Mouse (Mus musculus): ENCODE data around the gene Pigm.

- no peak for TF ChIP-seq CTCF (IDR thresholded peaks at IDR 0.05; ENCODE audit: control insufficient read depth, insufficient read depth, insufficient replicate concordance, low read depth, low read length)
- TF ChIP-seq POLR2A (IDR thresholded peaks at IDR 0.05; ENCODE audit: control insufficient read depth, low read depth, low read length) = no peak
Observed at GRCm38 (mm10) chr1:172406077-172406706, 29.8 kb downstream of the Pigm start.

Measured in testis, adult 2 months (tissue).